Mouse (Mus musculus): Measurements from ENCODE around the gene Atp6v1b1.

Gene Atp6v1b1

DNA sequence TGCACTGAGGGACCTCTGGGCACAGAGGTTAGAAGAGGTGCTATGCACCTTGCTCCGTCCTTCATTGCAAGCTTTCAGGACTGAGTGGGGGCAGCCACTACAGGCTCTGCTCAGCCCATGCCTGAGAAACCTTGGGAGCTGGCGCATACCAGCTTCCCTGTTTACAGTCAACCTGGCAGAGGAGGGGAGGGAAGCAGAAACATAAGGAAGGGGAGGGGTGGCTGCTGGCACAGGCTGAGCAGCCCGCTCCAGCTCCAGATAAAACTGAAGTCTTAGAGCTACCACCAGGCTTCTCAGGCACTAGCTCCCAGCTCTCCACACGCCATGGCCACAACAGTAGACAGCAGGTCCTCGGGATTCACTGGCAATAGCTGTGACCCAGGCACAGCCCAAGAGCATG is at the start of gene Atp6v1b1:
Gene Atp6v1b1 (plus strand): TSS at position 230 of the 400 bp plus-strand sequence.
- no peak for DNase-seq (ENCODE audit: inconsistent age in 2 of 2, low spot score in 1 of 2)

GRCm38 (mm10) chr6:83693835-83694234 is 49.0 kb upstream of the Atp6v1b1 start:
- peak; percentile 35 to 82 for DNase-seq (ENCODE audit: inconsistent age in 2 of 2, low spot score in 1 of 2)

GRCm38 (mm10) chr6:83695731-83696130 is 47.1 kb upstream of the Atp6v1b1 start:
- DNase-seq (ENCODE audit: inconsistent age in 2 of 2, low spot score in 1 of 2): no peak

- no peak for DNase-seq (ENCODE audit: inconsistent age in 2 of 2, low spot score in 1 of 2)
Measured at GRCm38 (mm10) chr6:83696684-83697083, 46.1 kb upstream of the Atp6v1b1 start.

DNA sequence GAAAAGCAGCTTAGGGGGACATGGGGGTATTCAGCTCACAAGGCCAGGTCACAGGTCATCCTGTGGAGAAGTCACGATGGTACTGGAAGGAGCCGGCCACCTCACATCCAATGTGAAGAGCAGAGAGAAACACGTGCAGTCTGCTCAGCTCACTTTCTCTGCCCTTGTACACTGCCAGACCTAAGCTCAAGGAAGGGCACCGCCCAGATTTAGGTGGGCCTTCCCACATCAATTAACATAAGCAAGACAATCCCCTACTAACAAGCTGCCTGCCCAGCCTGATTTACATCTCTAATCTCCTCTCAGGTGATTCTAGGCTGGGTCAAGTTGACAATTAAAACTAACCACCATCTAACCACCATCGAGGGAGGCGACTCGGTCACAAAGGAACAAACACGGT is 44.9 kb upstream of the Atp6v1b1 start:
- DNase-seq (ENCODE audit: inconsistent age in 2 of 2, low spot score in 1 of 2): no peak

- DNase-seq (ENCODE audit: inconsistent age in 2 of 2, low spot score in 1 of 2): no peak
Measured at GRCm38 (mm10) chr6:83699971-83700370, 42.8 kb upstream of the Atp6v1b1 start.

DNA sequence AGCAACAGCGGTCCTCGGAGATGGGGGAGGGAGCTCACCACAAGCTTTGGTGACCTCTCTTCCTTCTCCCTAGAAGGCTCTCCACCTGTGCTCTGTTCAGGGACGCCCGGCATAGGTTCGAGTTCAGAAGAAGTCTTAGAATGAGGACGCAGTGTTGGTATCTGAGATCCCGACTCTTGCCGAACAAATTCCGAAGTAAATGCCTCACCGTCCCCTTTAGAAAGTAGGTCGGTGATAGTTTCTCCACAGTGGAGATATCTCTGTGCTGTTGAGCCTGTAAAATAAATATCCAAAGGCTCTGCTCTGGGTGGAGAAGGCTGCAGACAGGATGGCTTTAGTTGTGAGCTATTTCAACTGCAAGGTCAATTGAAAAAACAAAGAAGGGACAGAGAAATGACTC is 41.8 kb upstream of the Atp6v1b1 start:
- no peak for DNase-seq (ENCODE audit: inconsistent age in 2 of 2, low spot score in 1 of 2)

- DNase-seq (ENCODE audit: inconsistent age in 2 of 2, low spot score in 1 of 2): peak in 1 of 2 experiments; percentile 42
Measured at GRCm38 (mm10) chr6:83702146-83702999, 40.4 kb upstream of the Atp6v1b1 start.

- DNase-seq (ENCODE audit: inconsistent age in 2 of 2, low spot score in 1 of 2): peak in 1 of 2 experiments; percentile 28
Measured at GRCm38 (mm10) chr6:83703000-83703721, 39.6 kb upstream of the Atp6v1b1 start.

DNA sequence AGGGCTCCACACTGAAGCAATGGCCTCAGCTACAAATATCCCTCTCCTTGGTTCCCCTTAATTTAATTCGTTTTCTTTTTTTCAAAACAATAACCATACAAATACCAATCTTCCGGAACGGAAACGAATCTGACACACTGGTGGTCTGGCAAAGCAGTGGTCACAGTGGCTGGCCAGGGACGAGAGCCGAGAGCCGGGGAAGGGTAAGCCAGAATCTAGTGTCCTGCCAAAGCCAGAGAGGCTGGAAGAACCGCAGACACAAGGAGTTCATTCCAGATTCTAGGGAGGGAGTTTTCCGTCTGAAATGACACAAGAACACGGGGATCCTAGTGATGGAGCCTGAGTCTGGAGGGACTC is 39.1 kb upstream of the Atp6v1b1 start:
- DNase-seq (ENCODE audit: inconsistent age in 2 of 2, low spot score in 1 of 2): peak in 1 of 2 experiments; percentile 20

DNA sequence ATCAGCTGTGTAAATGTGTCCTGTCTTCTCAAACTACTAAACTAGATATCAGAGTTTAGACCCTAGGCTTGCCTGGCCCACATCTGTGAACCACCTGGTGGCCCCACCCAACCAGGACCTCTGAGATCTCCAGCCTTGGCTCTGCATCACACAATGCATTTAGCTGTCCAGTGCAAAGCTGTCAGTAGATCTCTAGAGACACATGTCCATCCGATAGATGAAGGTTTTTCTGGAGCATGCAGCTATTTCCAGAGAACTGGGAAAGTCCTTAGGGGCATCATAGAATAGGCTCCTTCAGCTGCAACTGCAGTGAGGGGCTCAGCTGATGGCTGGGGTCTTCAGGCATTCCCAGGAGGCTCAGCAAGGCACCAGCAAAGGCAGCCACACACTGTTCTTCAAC is 38.5 kb upstream of the Atp6v1b1 start:
- peak in 1 of 2 experiments; percentile 21 for DNase-seq (ENCODE audit: inconsistent age in 2 of 2, low spot score in 1 of 2)

DNA sequence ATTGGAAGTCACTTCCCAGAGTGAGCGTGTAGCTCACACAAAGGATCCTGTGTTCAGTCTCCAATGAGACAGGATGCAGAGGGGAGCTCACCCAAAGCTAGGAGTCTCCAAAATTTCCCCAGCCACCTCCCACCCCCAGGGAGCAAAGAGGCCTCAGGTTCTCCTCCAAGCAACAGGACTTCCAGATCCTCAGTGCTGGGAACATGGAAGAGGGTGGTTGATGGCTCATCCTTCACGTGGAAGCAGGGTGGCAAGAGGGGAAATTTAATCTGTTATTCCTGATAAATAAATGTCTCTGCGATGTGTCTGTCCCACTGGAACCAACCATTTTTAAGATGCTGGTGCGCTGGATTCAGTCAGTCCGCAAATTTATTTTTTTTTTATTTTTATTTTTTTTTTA is 38.1 kb upstream of the Atp6v1b1 start:
- DNase-seq (ENCODE audit: inconsistent age in 2 of 2, low spot score in 1 of 2): no peak

GRCm38 (mm10) chr6:83707738-83708510 is 34.9 kb upstream of the Atp6v1b1 start:
- no peak for DNase-seq (ENCODE audit: inconsistent age in 2 of 2, low spot score in 1 of 2)

- DNase-seq (ENCODE audit: inconsistent age in 2 of 2, low spot score in 1 of 2): no peak
Measured at GRCm38 (mm10) chr6:83710361-83711066, 32.3 kb upstream of the Atp6v1b1 start.

GRCm38 (mm10) chr6:83711067-83711675 is 31.6 kb upstream of the Atp6v1b1 start, which contains the start of gene Vax2:
TSS of gene Vax2 (plus strand) at chr6:83711264.
- DNase-seq (ENCODE audit: inconsistent age in 2 of 2, low spot score in 1 of 2): peak; percentile 77 to 93

GRCm38 (mm10) chr6:83711725-83712475 is 30.9 kb upstream of the Atp6v1b1 start:
- no peak for DNase-seq (ENCODE audit: inconsistent age in 2 of 2, low spot score in 1 of 2)

GRCm38 (mm10) chr6:83713271-83714136 is 29.3 kb upstream of the Atp6v1b1 start:
- DNase-seq (ENCODE audit: inconsistent age in 2 of 2, low spot score in 1 of 2): no peak

DNA sequence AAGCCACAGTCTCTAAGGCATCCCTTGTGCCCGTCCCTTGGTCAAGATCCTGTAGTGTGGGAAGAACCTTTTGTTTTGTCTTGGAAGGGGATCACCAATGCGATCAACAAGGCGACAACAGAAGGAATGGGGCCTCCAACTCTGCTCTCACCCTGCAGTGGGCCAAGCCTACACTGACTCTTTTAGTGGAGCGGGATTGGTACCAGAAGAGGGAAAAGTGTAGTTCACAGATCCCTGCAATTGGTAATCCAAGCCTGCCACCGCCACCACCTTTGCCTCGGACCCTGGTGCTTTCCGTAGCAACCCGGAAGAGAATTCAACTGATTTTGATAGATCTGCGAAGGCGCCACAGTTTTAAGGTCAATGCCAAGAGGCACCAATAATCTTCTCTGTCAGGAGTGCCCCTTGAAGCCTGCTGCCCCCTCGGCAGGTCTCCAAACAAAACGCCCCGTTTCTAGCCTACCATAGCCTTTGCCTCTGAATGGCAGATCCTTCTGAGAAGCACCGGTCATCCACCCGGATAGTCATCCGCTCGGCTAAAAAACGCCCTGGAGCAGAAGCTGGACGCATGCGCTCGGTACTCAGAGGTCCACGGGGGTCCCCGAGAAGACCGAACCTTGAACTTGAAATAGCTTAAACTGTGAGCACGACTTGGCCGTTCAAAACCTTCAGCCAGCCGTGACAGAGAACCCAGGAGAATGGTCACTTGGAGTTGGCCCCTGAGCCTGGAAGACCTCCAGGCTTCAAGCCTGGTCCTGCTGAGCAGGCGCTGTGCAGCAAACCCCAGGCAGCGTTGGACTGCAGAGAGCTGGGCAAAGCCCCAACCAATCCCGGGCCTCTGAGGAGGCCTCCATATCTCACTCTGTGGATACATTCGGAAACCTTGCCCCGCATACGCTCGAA is 28.3 kb upstream of the Atp6v1b1 start:
- no peak for DNase-seq (ENCODE audit: inconsistent age in 2 of 2, low spot score in 1 of 2)
